Mouse (Mus musculus): ENCODE data around the gene Pappa. TPM values are rescaled to one million over a fixed set of nuclear protein-coding genes. Genes with fewer than 3 reads are reported as not detected.
A peak's percentile ranks its signal among the peaks of the same experiment; 100 is the strongest.

Gene Pappa
- 1.7 and 1.9 TPM in 2 replicates for polyA plus RNA-seq (2016; fragmentation: Nextera tagmentation; extraction: Ambion mirVana)

- H3K27me3 ChIP-seq: peaks cover 23% of the 10 kb centered on the region; the same call in 1 of the 2 replicates
- WGBS: under 1% methylated on average over 16 of the region's 16 CpGs
Measured at GRCm38 (mm10) chr4:65123741-65124224, at the start of gene Pappa. Pappa (plus strand) TSS chr4:65124174.

GRCm38 (mm10) chr4:65077906-65078615 lies 45.9 kb upstream of the Pappa start:
- Histone ChIP-seq H3K27me3 (no peaks in the 10 kb centered on the region), H3K9ac (no peak overlapping the region), H3K4me2 (replicated peaks) (no peak overlapping the region), H3K36me3 (no peaks in the 10 kb centered on the region), H3K4me3 (no peak overlapping the region), H3K27ac (no peak overlapping the region), H3K9me3 (no peaks in the 10 kb centered on the region), H3K4me1 (no peaks in the 10 kb centered on the region)
- WGBS: 87% methylated on average over 6 of the region's 6 CpGs
- ATAC-seq (ENCODE audit: insufficient number of reproducible peaks, insufficient read depth, low FRiP score, low TSS enrichment): no peak

More at GRCm38 (mm10) chr4:65123741-65124224, at the start of gene Pappa:
- H3K4me2 ChIP-seq (replicated peaks): peak within 1 kb of the TSS; percentile 87
- H3K27ac ChIP-seq: peak within 1 kb of the TSS; percentile 20; the same call in 1 of the 2 replicates
- peak within 1 kb of the TSS; percentile 54 for H3K4me3 ChIP-seq
- peak within 1 kb of the TSS; percentile 66 for H3K9ac ChIP-seq
- H3K36me3 ChIP-seq: no peaks in the 10 kb centered on the region
- H3K9me3 ChIP-seq: no peaks in the 10 kb centered on the region
- peaks cover 13% of the 10 kb centered on the region for H3K4me1 ChIP-seq
- ATAC-seq (ENCODE audit: insufficient number of reproducible peaks, insufficient read depth, low FRiP score, low TSS enrichment): no peak

DNA sequence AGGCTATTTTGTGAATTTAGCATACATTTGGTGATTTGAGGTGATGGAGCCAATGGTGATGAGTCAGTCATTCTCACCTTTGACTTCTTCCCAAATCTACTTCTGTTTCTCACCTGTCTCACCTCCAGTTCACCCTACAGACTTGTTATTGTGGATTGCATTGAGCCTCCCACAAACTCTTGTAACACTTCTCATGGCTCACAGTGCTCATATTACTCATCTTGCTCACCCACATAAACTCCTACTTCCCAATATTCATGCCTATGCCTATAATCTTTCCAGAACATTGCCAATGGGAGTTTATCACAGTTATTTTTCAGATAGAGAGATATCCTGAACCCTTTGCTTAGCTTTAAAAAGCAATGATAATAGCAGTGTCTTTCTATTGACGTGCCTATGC lies 37.1 kb upstream of the Pappa start:
- Histone ChIP-seq H3K27me3 (no peaks in the 10 kb centered on the region), H3K36me3 (no peaks in the 10 kb centered on the region), H3K4me3 (no peak overlapping the region), H3K27ac (no peak overlapping the region), H3K4me2 (replicated peaks) (no peak overlapping the region), H3K4me1 (no peaks in the 10 kb centered on the region), H3K9ac (no peak overlapping the region), H3K9me3 (no peaks in the 10 kb centered on the region)
- WGBS: 82% methylated on average over 1 of the region's 1 CpGs
- ATAC-seq (ENCODE audit: insufficient number of reproducible peaks, insufficient read depth, low FRiP score, low TSS enrichment): no peak

- no peaks in the 10 kb centered on the region for H3K27me3 ChIP-seq
- H3K27ac ChIP-seq: no peak overlapping the region
- no peak overlapping the region for H3K4me2 ChIP-seq (replicated peaks)
- H3K9me3 ChIP-seq: no peaks in the 10 kb centered on the region
- H3K4me3 ChIP-seq: no peak overlapping the region
- H3K36me3 ChIP-seq: no peaks in the 10 kb centered on the region
- no peak for ATAC-seq (ENCODE audit: insufficient number of reproducible peaks, insufficient read depth, low FRiP score, low TSS enrichment)
- H3K4me1 ChIP-seq: no peaks in the 10 kb centered on the region
- no peak overlapping the region for H3K9ac ChIP-seq
- 86% methylated on average over 5 of the region's 5 CpGs for WGBS
Measured at GRCm38 (mm10) chr4:65087592-65087991, 36.4 kb upstream of the Pappa start.

GRCm38 (mm10) chr4:65092191-65092590 lies 31.8 kb upstream of the Pappa start:
- H3K9ac ChIP-seq: no peak overlapping the region
- H3K9me3 ChIP-seq: no peaks in the 10 kb centered on the region
- WGBS: 6% methylated on average over 1 of the region's 1 CpGs
- no peak overlapping the region for H3K27ac ChIP-seq
- no peaks in the 10 kb centered on the region for H3K36me3 ChIP-seq
- H3K27me3 ChIP-seq: no peaks in the 10 kb centered on the region
- no peak for ATAC-seq (ENCODE audit: insufficient number of reproducible peaks, insufficient read depth, low FRiP score, low TSS enrichment)
- no peaks in the 10 kb centered on the region for H3K4me1 ChIP-seq
- no peak overlapping the region for H3K4me2 ChIP-seq (replicated peaks)
- no peak overlapping the region for H3K4me3 ChIP-seq

DNA sequence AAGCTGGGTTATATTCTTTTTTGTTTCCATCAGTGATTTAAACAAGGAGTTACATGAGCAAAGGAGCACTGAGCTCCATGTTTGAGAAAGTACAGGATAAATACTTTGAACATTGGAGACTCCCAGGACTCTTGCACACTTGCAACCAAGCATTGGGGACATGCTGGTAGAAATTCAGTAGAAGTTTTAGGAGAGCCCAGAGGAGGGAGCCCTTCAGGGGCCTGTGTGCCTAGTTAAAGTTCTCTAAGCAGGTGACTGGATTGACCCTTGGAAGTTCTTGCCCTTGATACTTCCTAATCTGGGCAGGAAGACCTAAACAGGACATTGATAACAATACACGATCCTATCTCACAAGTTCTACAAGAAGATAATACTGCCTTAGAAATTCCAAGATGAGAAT lies 3.6 kb upstream of the Pappa start:
- no peak overlapping the region for H3K9ac ChIP-seq
- 77% methylated on average over 1 of the region's 1 CpGs for WGBS
- no peak overlapping the region for H3K4me3 ChIP-seq
- no peaks in the 10 kb centered on the region for H3K9me3 ChIP-seq
- no peaks in the 10 kb centered on the region for H3K36me3 ChIP-seq
- no peak overlapping the region for H3K27ac ChIP-seq
- peaks cover 16% of the 10 kb centered on the region; the same call in 1 of the 2 replicates for H3K27me3 ChIP-seq
- peaks cover 5% of the 10 kb centered on the region; the same call in 1 of the 2 replicates for H3K4me1 ChIP-seq
- ATAC-seq (ENCODE audit: insufficient number of reproducible peaks, insufficient read depth, low FRiP score, low TSS enrichment): no peak
- no peak overlapping the region for H3K4me2 ChIP-seq (replicated peaks)

DNA sequence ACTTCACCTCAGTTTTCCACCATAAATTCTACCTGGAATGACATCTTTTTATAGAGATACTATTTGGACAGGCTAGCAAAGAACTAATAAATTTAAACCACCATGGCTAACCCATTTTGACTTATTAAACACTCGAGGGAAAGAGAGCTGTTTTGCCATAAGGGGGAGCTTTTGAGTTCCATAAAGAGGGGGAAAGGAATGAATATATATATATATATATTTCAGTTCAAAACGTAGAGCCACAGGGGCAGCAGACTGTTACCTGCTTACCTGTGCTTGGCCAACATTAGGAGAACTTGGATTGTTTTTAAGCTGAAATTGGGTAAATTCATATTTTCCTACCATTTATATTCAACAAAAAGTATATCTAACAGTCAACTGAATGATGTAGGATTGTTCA lies 1.1 kb upstream of the Pappa start:
- H3K4me1 ChIP-seq: peaks cover 13% of the 10 kb centered on the region
- H3K4me3 ChIP-seq: no peak overlapping the region
- no peak for ATAC-seq (ENCODE audit: insufficient number of reproducible peaks, insufficient read depth, low FRiP score, low TSS enrichment)
- H3K36me3 ChIP-seq: no peaks in the 10 kb centered on the region
- WGBS: 0% methylated on average over 2 of the region's 2 CpGs
- H3K27ac ChIP-seq: no peak overlapping the region
- no peaks in the 10 kb centered on the region for H3K9me3 ChIP-seq
- H3K27me3 ChIP-seq: peaks cover 20% of the 10 kb centered on the region; the same call in 1 of the 2 replicates
- 0 out of 2 replicates have a peak overlapping the region, but pooled peaks have one; percentile 87 for H3K4me2 ChIP-seq (replicated peaks)
- H3K9ac ChIP-seq: no peak overlapping the region

DNA sequence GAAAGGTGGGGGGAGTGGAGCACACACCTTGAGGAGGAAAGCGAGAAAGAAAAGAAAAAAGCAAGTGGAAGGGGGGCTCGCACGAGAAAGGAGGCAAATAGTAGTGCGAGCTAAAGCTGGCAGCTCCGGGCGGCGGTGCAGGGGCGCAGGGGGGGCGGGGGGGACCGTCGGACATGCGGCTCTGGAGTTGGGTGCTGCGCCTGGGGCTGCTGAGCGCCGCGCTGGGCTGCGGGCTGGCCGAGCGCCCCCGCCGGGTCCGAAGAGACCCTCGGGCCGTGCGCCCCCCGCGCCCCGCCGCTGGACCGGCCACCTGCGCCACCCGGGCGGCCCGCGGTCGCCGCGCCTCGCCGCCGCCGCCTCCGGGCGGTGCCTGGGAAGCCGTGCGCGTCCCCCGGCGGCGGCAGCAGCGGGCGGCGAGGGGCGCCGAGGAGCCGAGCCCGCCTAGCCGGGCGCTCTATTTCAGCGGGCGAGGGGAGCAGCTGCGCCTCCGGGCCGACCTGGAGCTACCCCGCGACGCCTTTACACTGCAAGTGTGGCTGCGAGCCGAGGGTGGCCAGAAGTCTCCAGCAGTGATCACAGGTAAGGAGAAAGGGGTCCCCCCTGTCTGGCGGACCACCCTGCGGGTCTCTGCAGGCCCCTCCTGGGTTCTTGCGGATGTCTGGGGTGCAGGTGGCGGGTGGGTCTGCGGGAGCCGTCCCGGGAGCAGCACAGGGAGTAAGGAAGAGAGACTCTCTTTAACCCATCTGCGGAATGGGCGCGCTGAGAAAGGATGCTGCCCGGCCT lies 586 bp downstream of the Pappa start:
- ATAC-seq (ENCODE audit: insufficient number of reproducible peaks, insufficient read depth, low FRiP score, low TSS enrichment): peak; percentile 62
- H3K27me3 ChIP-seq: peaks cover 23% of the 10 kb centered on the region; the same call in 1 of the 2 replicates
- peak overlapping the region; percentile 66 for H3K9ac ChIP-seq
- peak overlapping the region; percentile 87 for H3K4me2 ChIP-seq (replicated peaks)
- H3K27ac ChIP-seq: peak overlapping the region; percentile 20; the same call in 1 of the 2 replicates
- WGBS: 1% methylated on average over 58 of the region's 80 CpGs
- peaks cover 13% of the 10 kb centered on the region for H3K4me1 ChIP-seq
- H3K36me3 ChIP-seq: no peaks in the 10 kb centered on the region
- peak overlapping the region; percentile 54 for H3K4me3 ChIP-seq
- no peaks in the 10 kb centered on the region for H3K9me3 ChIP-seq

GRCm38 (mm10) chr4:65125341-65126332 lies 1.7 kb downstream of the Pappa start:
- peaks cover 13% of the 10 kb centered on the region for H3K4me1 ChIP-seq
- peaks cover 23% of the 10 kb centered on the region; the same call in 1 of the 2 replicates for H3K27me3 ChIP-seq
- H3K9me3 ChIP-seq: no peaks in the 10 kb centered on the region
- peak overlapping the region; percentile 66 for H3K9ac ChIP-seq
- under 1% methylated on average over 29 of the region's 30 CpGs for WGBS
- peak overlapping the region; percentile 87 for H3K4me2 ChIP-seq (replicated peaks)
- peak; percentile 31; the same call in 1 of the 2 replicates for ATAC-seq (ENCODE audit: insufficient number of reproducible peaks, insufficient read depth, low FRiP score, low TSS enrichment)
- peak overlapping the region; percentile 54 for H3K4me3 ChIP-seq
- H3K27ac ChIP-seq: peak overlapping the region; percentile 20; the same call in 1 of the 2 replicates
- H3K36me3 ChIP-seq: no peaks in the 10 kb centered on the region

DNA sequence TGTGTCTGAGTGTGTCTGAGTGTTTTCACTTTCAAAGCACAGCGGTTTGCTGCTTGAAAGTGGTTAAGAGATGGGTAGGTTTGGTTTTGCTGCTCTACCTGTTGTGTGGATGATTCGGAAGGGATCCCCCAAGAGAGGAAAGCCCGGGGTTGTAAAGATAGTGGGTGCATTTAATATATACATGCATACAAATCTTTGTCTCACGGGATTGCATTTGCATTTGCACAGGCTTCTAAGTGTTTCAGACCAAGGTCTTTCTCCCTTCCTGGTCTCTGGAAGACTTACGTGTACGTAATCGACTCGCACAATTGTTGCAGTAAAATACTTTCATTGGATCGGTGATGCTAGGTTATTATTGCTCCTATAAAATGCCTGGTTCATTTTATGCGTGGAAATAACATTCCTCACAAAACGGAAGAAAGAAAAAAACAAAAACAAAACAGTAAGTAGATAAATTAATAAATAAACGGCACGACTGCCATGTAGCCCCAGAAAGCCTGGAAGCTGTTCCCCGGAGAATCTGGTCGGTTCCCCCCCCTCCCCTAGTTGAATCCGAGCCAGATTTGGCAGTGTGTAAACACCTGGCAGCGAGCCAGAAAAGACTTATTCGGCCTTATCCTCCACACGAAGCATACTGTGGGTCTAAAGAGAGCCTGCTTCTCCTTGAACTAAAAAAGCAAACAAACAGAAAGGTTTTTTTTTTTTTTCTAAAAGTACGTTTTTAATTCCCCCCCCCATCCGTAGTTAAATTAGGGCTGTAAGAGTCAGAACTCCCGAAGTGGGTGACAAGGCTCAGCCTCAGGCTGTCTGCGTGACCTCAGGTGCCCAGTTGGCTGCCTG lies 2.7 kb downstream of the Pappa start:
- peak overlapping the region; percentile 87 for H3K4me2 ChIP-seq (replicated peaks)
- 6% methylated on average over 23 of the region's 23 CpGs for WGBS
- H3K9me3 ChIP-seq: no peaks in the 10 kb centered on the region
- no peak for ATAC-seq (ENCODE audit: insufficient number of reproducible peaks, insufficient read depth, low FRiP score, low TSS enrichment)
- peak overlapping the region; percentile 54 for H3K4me3 ChIP-seq
- H3K4me1 ChIP-seq: peaks cover 13% of the 10 kb centered on the region
- H3K9ac ChIP-seq: peak overlapping the region; percentile 66; the same call in 1 of the 2 replicates
- no peak overlapping the region for H3K27ac ChIP-seq
- H3K36me3 ChIP-seq: no peaks in the 10 kb centered on the region
- H3K27me3 ChIP-seq: peaks cover 23% of the 10 kb centered on the region; the same call in 1 of the 2 replicates

Measured in embryonic facial prominence, embryonic 12.5 days (tissue).